Mouse (Mus musculus) thymus, adult 2 months (tissue): ENCODE measurements at regions not wholly inside any gene's neighbourhood (a gene's known extent, or its start where the extent isn't known, plus 50 kb on each side); places are given as distances from the start of the nearest gene placed in this dataset.

ENCODE experiments used
- CTCF ChIP-seq: fragments of 200-500 bp; IDR thresholded peaks from 2 replicates; pipeline ENCODE4 v1.5.1; 2012; ENCODE audit warnings: mild to moderate bottlenecking, control low read depth, low read length, moderate library complexity, borderline replicate concordance; ENCODE audit not compliant: control insufficient read depth, poor library complexity, insufficient read depth; ENCODE audit errors: extremely low read depth
- POLR2A ChIP-seq: fragments of 200-500 bp; IDR thresholded peaks from 2 replicates; pipeline ENCODE4 v1.6.1; 2012; ENCODE audit warnings: mild to moderate bottlenecking, low read length, control low read depth, moderate library complexity; ENCODE audit not compliant: control insufficient read depth, poor library complexity, insufficient read depth; ENCODE audit errors: extremely low read depth

DNA sequence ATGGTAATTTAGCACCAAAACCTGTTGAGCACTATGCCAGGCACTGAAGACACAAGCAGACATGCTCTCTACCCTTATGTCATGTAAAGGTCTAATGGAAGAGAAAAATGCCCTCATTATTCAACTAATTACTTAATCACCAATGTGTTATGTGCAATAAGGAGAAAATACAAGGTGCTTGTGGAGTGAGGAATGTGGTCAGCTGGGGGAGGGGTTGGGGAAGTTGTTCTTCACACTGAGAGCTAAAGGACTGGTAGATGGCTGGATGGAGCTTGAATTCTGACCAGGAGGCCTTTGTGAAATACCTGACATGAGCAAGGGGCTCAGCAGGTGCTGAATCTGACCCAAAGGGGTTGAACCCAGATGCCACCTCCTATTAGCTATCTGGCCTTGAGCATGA lies 300.1 kb upstream of the Acvr2a start:
- no peak for TF ChIP-seq CTCF
- TF ChIP-seq POLR2A: no peak
